Comparison of ENCODE assay signal across 24 mouse cellular contexts in genomic region chr5:65354097-65354496, GRCm38 (mm10). TPM values are rescaled to one million over a fixed set of nuclear protein-coding genes. Genes with fewer than 3 reads are reported as not detected.
DNase-seq lines count a peak whose midpoint lies in the region; ATAC-seq and TF ChIP-seq lines count a peak whose summit lies in the region.
"Had no signal": no experiment of that assay in that cellular context is flagged by ENCODE, and none has a peak within 500 bp of the region (broad histone marks: within the 10 kb centered on the region; RNA-seq: fewer than 3 reads in every experiment).

No protein-coding gene starts in this region.

- peaks cover 4% of the 10 kb centered on the region; the same call in 1 of the 2 replicates for H3K4me1 ChIP-seq in liver, postnatal 0 days (ENCODE audit: insufficient read depth)
- H3K4me1 ChIP-seq: hindbrain, embryonic 12.5 days; limb, embryonic 12.5 days; midbrain, embryonic 12.5 days had no signal

- H3K4me3 ChIP-seq in liver, postnatal 0 days (ENCODE audit: low read depth, low read length) = no peak overlapping the region
- H3K4me3 ChIP-seq in gastrocnemius, adult 2 months = no peak overlapping the region
- H3K4me3 ChIP-seq: hindbrain, embryonic 12.5 days; left cerebral cortex, adult 2 months; limb, embryonic 12.5 days; midbrain, embryonic 12.5 days had no signal

- H3K27me3 ChIP-seq in liver, postnatal 0 days (ENCODE audit: insufficient read depth, low read length) = no peaks in the 10 kb centered on the region
- H3K27me3 ChIP-seq: midbrain, embryonic 12.5 days had no signal

- peak; percentile 18 to 35 for DNase-seq in lung, adult 18-20 months
- no peak for DNase-seq in lung, postnatal 36 days
- peak; percentile 61 for DNase-seq in adrenal gland, postnatal 14 days
- peak; percentile 41 for DNase-seq in liver, postnatal 0 days
- no peak for DNase-seq in gastrocnemius, adult 2 months
- no peak for DNase-seq in left cerebral cortex, postnatal 10 days (ENCODE audit: extremely low spot score in 1 of 2, low spot score in 2 of 2)
- DNase-seq: cerebellum, adult 9-10 months; gastrocnemius, postnatal 36 days; heart, postnatal 10 days; kidney, adult 8-10 months; kidney, postnatal 25 days; right cerebral cortex, adult 18-20 months; thymus, postnatal 14 days had no signal

- TF ChIP-seq CTCF in liver, postnatal 0 days (IDR thresholded peaks at IDR 0.05; ENCODE audit: low read depth) = no peak
- no peak for TF ChIP-seq CTCF in gastrocnemius, adult 2 months (IDR thresholded peaks at IDR 0.05)

- no peak overlapping the region for H3K9ac ChIP-seq in liver, postnatal 0 days (replicated peaks)
- H3K9ac ChIP-seq: hindbrain, embryonic 12.5 days; limb, embryonic 12.5 days; midbrain, embryonic 12.5 days had no signal

- TF ChIP-seq EP300 in liver, postnatal 0 days (IDR thresholded peaks at IDR 0.05; ENCODE audit: low read depth) = no peak

- H3K4me2 ChIP-seq in liver, postnatal 0 days (ENCODE audit: low read depth, low read length) = peak overlapping the region; percentile 20; the same call in 1 of the 2 replicates
- H3K4me2 ChIP-seq: heart, embryonic 11.5 days; hindbrain, embryonic 12.5 days; limb, embryonic 12.5 days; midbrain, embryonic 12.5 days had no signal

- peak; percentile 25; the same call in 1 of the 2 replicates for ATAC-seq in granulocyte monocyte progenitor cell, adult 5-6 weeks (replicated peaks; ENCODE audit: poor library complexity, severe bottlenecking)
- ATAC-seq in liver, postnatal 0 days = peak; percentile 53
- ATAC-seq: forebrain, embryonic 14.5 days had no signal

- intact Hi-C loops in gastrocnemius, adult 2 months (cut with DNase I) = no loop called here
- intact Hi-C loops in left cerebral cortex, postnatal 10 days (cut with DNase I) = no loop called here

- H3K27ac ChIP-seq in liver, postnatal 0 days (ENCODE audit: low read depth) = peak overlapping the region; percentile 2; the same call in 1 of the 2 replicates
- H3K27ac ChIP-seq in gastrocnemius, adult 2 months = no peak overlapping the region
- H3K27ac ChIP-seq: hindbrain, embryonic 12.5 days; left cerebral cortex, adult 2 months; limb, embryonic 12.5 days; macrophage; midbrain, embryonic 12.5 days had no signal

- WGBS in liver, postnatal 0 days (ENCODE audit: insufficient replicate concordance) = 30% methylated on average over 3 of the region's 3 CpGs

- no peaks in the 10 kb centered on the region for H3K9me3 ChIP-seq in liver, postnatal 0 days (ENCODE audit: low read length)
- H3K9me3 ChIP-seq: hindbrain, embryonic 12.5 days; midbrain, embryonic 12.5 days had no signal

- H3K36me3 ChIP-seq in liver, postnatal 0 days (replicated peaks; ENCODE audit: insufficient read depth, low read length) = no peaks in the 10 kb centered on the region
- H3K36me3 ChIP-seq: hindbrain, embryonic 12.5 days; limb, embryonic 12.5 days; midbrain, embryonic 12.5 days had no signal

RNA-seq across cellular contexts. Expression of gene Klb, which starts 6.0 kb away (rescaled TPM):
- 11.4 and 12.9 TPM in 2 replicates for total RNA-seq in adrenal gland, postnatal 14 days (2021)
- not detected in 2 replicates for total RNA-seq in granulocyte monocyte progenitor cell, adult 5-6 weeks (2014; fragmentation: Nextera tagmentation)
- not detected in 2 replicates for total RNA-seq in granulocyte monocyte progenitor cell, adult 5-6 weeks (2017)
- 17.4 and 19.3 TPM in 2 replicates for polyA plus RNA-seq in liver, postnatal 0 days (2015; fragmentation: Nextera tagmentation; extraction: Ambion mirVana)
- total RNA-seq in gastrocnemius, adult 2 months (2021) = under 1 TPM in 1 of 2 experiments, not detected in 1; 0.20 TPM
- total RNA-seq in left cerebral cortex, postnatal 10 days (2021) = under 1 TPM; 0.36 to 0.39 TPM
- total RNA-seq: common myeloid progenitor, adult 5-6 weeks; monocyte, adult 5-6 weeks had no signal
- polyA plus RNA-seq: embryonic facial prominence, embryonic 11.5 days; forebrain, embryonic 14.5 days; hindbrain, embryonic 12.5 days; macrophage; midbrain, embryonic 12.5 days had no signal

RNA-seq across cellular contexts. Expression of gene Rfc1, which starts 18.6 kb away (rescaled TPM):
- 59.4 and 60.3 TPM in 2 replicates for total RNA-seq in adrenal gland, postnatal 14 days (2021)
- total RNA-seq in granulocyte monocyte progenitor cell, adult 5-6 weeks (2014; fragmentation: Nextera tagmentation) = 78.7 and 111 TPM in 2 replicates
- 128 and 130 TPM in 2 replicates for total RNA-seq in granulocyte monocyte progenitor cell, adult 5-6 weeks (2017)
- 26.4 and 32.3 TPM in 2 replicates for polyA plus RNA-seq in liver, postnatal 0 days (2015; fragmentation: Nextera tagmentation; extraction: Ambion mirVana)
- total RNA-seq in gastrocnemius, adult 2 months (2021) = 10 to 100 TPM; 26.3 to 27.7 TPM
- total RNA-seq in left cerebral cortex, postnatal 10 days (2021) = 10 to 100 TPM; 20.7 to 22.4 TPM

RNA-seq across cellular contexts. Expression of gene Rpl9, which starts 37.1 kb away (rescaled TPM):
- total RNA-seq in adrenal gland, postnatal 14 days (2021) = 867 and 1,107 TPM in 2 replicates
- total RNA-seq in granulocyte monocyte progenitor cell, adult 5-6 weeks (2014; fragmentation: Nextera tagmentation) = 3,342 and 3,430 TPM in 2 replicates
- total RNA-seq in granulocyte monocyte progenitor cell, adult 5-6 weeks (2017) = 1,568 and 2,000 TPM in 2 replicates
- 609 and 626 TPM in 2 replicates for polyA plus RNA-seq in liver, postnatal 0 days (2015; fragmentation: Nextera tagmentation; extraction: Ambion mirVana)
- 100 to 1,000 TPM; 502 to 606 TPM for total RNA-seq in gastrocnemius, adult 2 months (2021)
- 100 to 1,000 TPM; 665 to 666 TPM for total RNA-seq in left cerebral cortex, postnatal 10 days (2021)

RNA-seq across cellular contexts. Expression of gene Lias, which starts 37.2 kb away (rescaled TPM):
- total RNA-seq in adrenal gland, postnatal 14 days (2021) = 55.1 and 62.9 TPM in 2 replicates
- total RNA-seq in granulocyte monocyte progenitor cell, adult 5-6 weeks (2014; fragmentation: Nextera tagmentation) = 34.2 and 43.8 TPM in 2 replicates
- 40.3 and 50.7 TPM in 2 replicates for total RNA-seq in granulocyte monocyte progenitor cell, adult 5-6 weeks (2017)
- polyA plus RNA-seq in liver, postnatal 0 days (2015; fragmentation: Nextera tagmentation; extraction: Ambion mirVana) = 31.1 and 34.0 TPM in 2 replicates
- 10 to 100 TPM; 38.8 to 41.3 TPM for total RNA-seq in gastrocnemius, adult 2 months (2021)
- 10 to 100 TPM; 36.4 to 37.3 TPM for total RNA-seq in left cerebral cortex, postnatal 10 days (2021)

Comparison
In these comparisons a context has a peak if more than half of its experiments do, and no peak if none do; other contexts are left out.
1. DNase-seq: peak in lung, adult 18-20 months (2 of 2), adrenal gland, postnatal 14 days (single experiment) and liver, postnatal 0 days (single experiment); none in lung, postnatal 36 days (single experiment), gastrocnemius, adult 2 months (single experiment) and left cerebral cortex, postnatal 10 days (0 of 2).